Mouse (Mus musculus): ENCODE data around the gene Efna5. TPM values are rescaled to one million over a fixed set of nuclear protein-coding genes. Genes with fewer than 3 reads are reported as not detected.

The Efna5 gene
- polyA plus RNA-seq, 1 experiment from 2014 or later: 20.2 TPM

- WGBS: 29% methylated on average over 16 of the region's 16 CpGs
- 0 out of 2 replicates have a peak, but pooled peaks cover 4% of the 10 kb centered on the region for H3K4me1 ChIP-seq (ENCODE audit: control insufficient read depth, insufficient read depth, low read length)
- H3K4me2 ChIP-seq (ENCODE audit: low read depth, low read length): peak overlapping the region; percentile 1; the same call in 1 of the 2 replicates
- no peak overlapping the region for H3K9ac ChIP-seq (ENCODE audit: low read depth, low read length)
- ATAC-seq: peak; percentile 50
- no peak overlapping the region for H3K4me3 ChIP-seq (ENCODE audit: low read length)
- H3K27ac ChIP-seq (ENCODE audit: low read length): no peak overlapping the region
- H3K27me3 ChIP-seq (replicated peaks; ENCODE audit: control insufficient read depth, insufficient read depth, low read length): 0 out of 2 replicates have a peak, but pooled peaks cover 2% of the 10 kb centered on the region
- H3K36me3 ChIP-seq (ENCODE audit: control insufficient read depth, insufficient read depth, low read length): no peaks in the 10 kb centered on the region
- no peaks in the 10 kb centered on the region for H3K9me3 ChIP-seq (ENCODE audit: control insufficient read depth, low read length)
Observed at GRCm38 (mm10) chr17:62748803-62749619, 132.1 kb downstream of the Efna5 start.

- H3K36me3 ChIP-seq (ENCODE audit: control insufficient read depth, insufficient read depth, low read length): no peaks in the 10 kb centered on the region
- 65% methylated on average over 8 of the region's 8 CpGs for WGBS
- H3K4me2 ChIP-seq (ENCODE audit: low read depth, low read length): no peak overlapping the region
- no peak overlapping the region for H3K27ac ChIP-seq (ENCODE audit: low read length)
- ATAC-seq: no peak
- no peaks in the 10 kb centered on the region for H3K9me3 ChIP-seq (ENCODE audit: control insufficient read depth, low read length)
- no peak overlapping the region for H3K4me3 ChIP-seq (ENCODE audit: low read length)
- H3K27me3 ChIP-seq (replicated peaks; ENCODE audit: control insufficient read depth, insufficient read depth, low read length): 0 out of 2 replicates have a peak, but pooled peaks cover 2% of the 10 kb centered on the region
- H3K9ac ChIP-seq (ENCODE audit: low read depth, low read length): no peak overlapping the region
- H3K4me1 ChIP-seq (ENCODE audit: control insufficient read depth, insufficient read depth, low read length): 0 out of 2 replicates have a peak, but pooled peaks cover 4% of the 10 kb centered on the region
Observed at GRCm38 (mm10) chr17:62747381-62747780, 133.7 kb downstream of the Efna5 start.

- no peak overlapping the region for H3K4me2 ChIP-seq (ENCODE audit: low read depth, low read length)
- 51% methylated on average over 9 of the region's 9 CpGs for WGBS
- peak; percentile 39; the same call in 1 of the 2 replicates for ATAC-seq
Observed at GRCm38 (mm10) chr17:62746827-62747226, 134.3 kb downstream of the Efna5 start.

GRCm38 (mm10) chr17:62745286-62745685, 135.8 kb downstream of the Efna5 start:
- no peak overlapping the region for H3K27ac ChIP-seq (ENCODE audit: low read length)
- 0 out of 2 replicates have a peak, but pooled peaks cover 2% of the 10 kb centered on the region for H3K27me3 ChIP-seq (replicated peaks; ENCODE audit: control insufficient read depth, insufficient read depth, low read length)
- no peak overlapping the region for H3K4me3 ChIP-seq (ENCODE audit: low read length)
- 94% methylated on average over 4 of the region's 4 CpGs for WGBS
- H3K9ac ChIP-seq (ENCODE audit: low read depth, low read length): no peak overlapping the region
- H3K4me2 ChIP-seq (ENCODE audit: low read depth, low read length): no peak overlapping the region
- no peaks in the 10 kb centered on the region for H3K36me3 ChIP-seq (ENCODE audit: control insufficient read depth, insufficient read depth, low read length)
- no peak for ATAC-seq
- H3K4me1 ChIP-seq (ENCODE audit: control insufficient read depth, insufficient read depth, low read length): 0 out of 2 replicates have a peak, but pooled peaks cover 4% of the 10 kb centered on the region
- H3K9me3 ChIP-seq (ENCODE audit: control insufficient read depth, low read length): no peaks in the 10 kb centered on the region

More at GRCm38 (mm10) chr17:62746827-62747226, 134.3 kb downstream of the Efna5 start:
- H3K9ac ChIP-seq (ENCODE audit: low read depth, low read length): no peak overlapping the region
- H3K36me3 ChIP-seq (ENCODE audit: control insufficient read depth, insufficient read depth, low read length): no peaks in the 10 kb centered on the region
- H3K27ac ChIP-seq (ENCODE audit: low read length): no peak overlapping the region
- no peak overlapping the region for H3K4me3 ChIP-seq (ENCODE audit: low read length)
- H3K4me1 ChIP-seq (ENCODE audit: control insufficient read depth, insufficient read depth, low read length): 0 out of 2 replicates have a peak, but pooled peaks cover 4% of the 10 kb centered on the region
- 0 out of 2 replicates have a peak, but pooled peaks cover 2% of the 10 kb centered on the region for H3K27me3 ChIP-seq (replicated peaks; ENCODE audit: control insufficient read depth, insufficient read depth, low read length)
- no peaks in the 10 kb centered on the region for H3K9me3 ChIP-seq (ENCODE audit: control insufficient read depth, low read length)

GRCm38 (mm10) chr17:62744239-62744638, 136.9 kb downstream of the Efna5 start:
- Histone ChIP-seq H3K9ac (ENCODE audit: low read depth, low read length) (no peak overlapping the region), H3K4me1 (ENCODE audit: control insufficient read depth, insufficient read depth, low read length) (0 out of 2 replicates have a peak, but pooled peaks cover 4% of the 10 kb centered on the region), H3K36me3 (ENCODE audit: control insufficient read depth, insufficient read depth, low read length) (no peaks in the 10 kb centered on the region), H3K4me3 (ENCODE audit: low read length) (no peak overlapping the region), H3K27me3 (replicated peaks; ENCODE audit: control insufficient read depth, insufficient read depth, low read length) (0 out of 2 replicates have a peak, but pooled peaks cover 2% of the 10 kb centered on the region), H3K4me2 (ENCODE audit: low read depth, low read length) (no peak overlapping the region), H3K9me3 (ENCODE audit: control insufficient read depth, low read length) (no peaks in the 10 kb centered on the region), H3K27ac (ENCODE audit: low read length) (no peak overlapping the region)
- WGBS: 73% methylated on average over 6 of the region's 6 CpGs
- peak; percentile 75 for ATAC-seq

- H3K4me1 ChIP-seq (ENCODE audit: control insufficient read depth, insufficient read depth, low read length): no peaks in the 10 kb centered on the region
- H3K36me3 ChIP-seq (ENCODE audit: control insufficient read depth, insufficient read depth, low read length): no peaks in the 10 kb centered on the region
- H3K27ac ChIP-seq (ENCODE audit: low read length): no peak overlapping the region
- H3K9me3 ChIP-seq (ENCODE audit: control insufficient read depth, low read length): no peaks in the 10 kb centered on the region
- ATAC-seq: no peak
- no peak overlapping the region for H3K4me2 ChIP-seq (ENCODE audit: low read depth, low read length)
- no peak overlapping the region for H3K4me3 ChIP-seq (ENCODE audit: low read length)
- WGBS: 61% methylated on average over 5 of the region's 5 CpGs
- H3K9ac ChIP-seq (ENCODE audit: low read depth, low read length): no peak overlapping the region
- H3K27me3 ChIP-seq (replicated peaks; ENCODE audit: control insufficient read depth, insufficient read depth, low read length): no peaks in the 10 kb centered on the region
Observed at GRCm38 (mm10) chr17:62741702-62742101, 139.4 kb downstream of the Efna5 start.

- WGBS: 68% methylated on average over 6 of the region's 6 CpGs
- Histone ChIP-seq H3K27ac (ENCODE audit: low read length) (no peak overlapping the region), H3K4me3 (ENCODE audit: low read length) (no peak overlapping the region), H3K36me3 (ENCODE audit: control insufficient read depth, insufficient read depth, low read length) (no peaks in the 10 kb centered on the region), H3K27me3 (replicated peaks; ENCODE audit: control insufficient read depth, insufficient read depth, low read length) (no peaks in the 10 kb centered on the region), H3K9me3 (ENCODE audit: control insufficient read depth, low read length) (no peaks in the 10 kb centered on the region), H3K9ac (ENCODE audit: low read depth, low read length) (no peak overlapping the region), H3K4me2 (ENCODE audit: low read depth, low read length) (no peak overlapping the region), H3K4me1 (ENCODE audit: control insufficient read depth, insufficient read depth, low read length) (peaks cover under 1% of the 10 kb centered on the region; the same call in 1 of the 2 replicates)
- ATAC-seq: no peak
Observed at GRCm38 (mm10) chr17:62741020-62741419, 140.1 kb downstream of the Efna5 start.

GRCm38 (mm10) chr17:62739993-62740392, 141.1 kb downstream of the Efna5 start:
- H3K4me2 ChIP-seq (ENCODE audit: low read depth, low read length): no peak overlapping the region
- H3K9ac ChIP-seq (ENCODE audit: low read depth, low read length): no peak overlapping the region
- WGBS: 85% methylated on average over 6 of the region's 6 CpGs
- no peaks in the 10 kb centered on the region for H3K9me3 ChIP-seq (ENCODE audit: control insufficient read depth, low read length)
- no peak for ATAC-seq
- H3K27me3 ChIP-seq (replicated peaks; ENCODE audit: control insufficient read depth, insufficient read depth, low read length): no peaks in the 10 kb centered on the region
- H3K4me3 ChIP-seq (ENCODE audit: low read length): no peak overlapping the region
- H3K4me1 ChIP-seq (ENCODE audit: control insufficient read depth, insufficient read depth, low read length): peaks cover 8% of the 10 kb centered on the region; the same call in 1 of the 2 replicates
- H3K36me3 ChIP-seq (ENCODE audit: control insufficient read depth, insufficient read depth, low read length): no peaks in the 10 kb centered on the region
- no peak overlapping the region for H3K27ac ChIP-seq (ENCODE audit: low read length)

- no peak; the same call in 1 of the 2 replicates for ATAC-seq
- H3K27ac ChIP-seq (ENCODE audit: low read length): no peak overlapping the region
- 82% methylated on average over 6 of the region's 6 CpGs for WGBS
Observed at GRCm38 (mm10) chr17:62737404-62737803, 143.7 kb downstream of the Efna5 start.

More at GRCm38 (mm10) chr17:62737404-62737803, 143.7 kb downstream of the Efna5 start:
- peaks cover 8% of the 10 kb centered on the region; the same call in 1 of the 2 replicates for H3K4me1 ChIP-seq (ENCODE audit: control insufficient read depth, insufficient read depth, low read length)
- no peak overlapping the region for H3K9ac ChIP-seq (ENCODE audit: low read depth, low read length)
- no peak overlapping the region for H3K4me3 ChIP-seq (ENCODE audit: low read length)
- H3K36me3 ChIP-seq (ENCODE audit: control insufficient read depth, insufficient read depth, low read length): no peaks in the 10 kb centered on the region
- no peaks in the 10 kb centered on the region for H3K27me3 ChIP-seq (replicated peaks; ENCODE audit: control insufficient read depth, insufficient read depth, low read length)
- H3K4me2 ChIP-seq (ENCODE audit: low read depth, low read length): no peak overlapping the region
- no peaks in the 10 kb centered on the region for H3K9me3 ChIP-seq (ENCODE audit: control insufficient read depth, low read length)
